Mouse (Mus musculus) embryo, embryonic 9.5 days (tissue): Measurements from ENCODE around the gene Clcn6.

Experiments
- DNase-seq: peaks from one replicate; pipeline ENCODE4 v3.0.0-alpha.2; 2017; ENCODE audit errors: extremely low spot score

Gene Clcn6

DNA sequence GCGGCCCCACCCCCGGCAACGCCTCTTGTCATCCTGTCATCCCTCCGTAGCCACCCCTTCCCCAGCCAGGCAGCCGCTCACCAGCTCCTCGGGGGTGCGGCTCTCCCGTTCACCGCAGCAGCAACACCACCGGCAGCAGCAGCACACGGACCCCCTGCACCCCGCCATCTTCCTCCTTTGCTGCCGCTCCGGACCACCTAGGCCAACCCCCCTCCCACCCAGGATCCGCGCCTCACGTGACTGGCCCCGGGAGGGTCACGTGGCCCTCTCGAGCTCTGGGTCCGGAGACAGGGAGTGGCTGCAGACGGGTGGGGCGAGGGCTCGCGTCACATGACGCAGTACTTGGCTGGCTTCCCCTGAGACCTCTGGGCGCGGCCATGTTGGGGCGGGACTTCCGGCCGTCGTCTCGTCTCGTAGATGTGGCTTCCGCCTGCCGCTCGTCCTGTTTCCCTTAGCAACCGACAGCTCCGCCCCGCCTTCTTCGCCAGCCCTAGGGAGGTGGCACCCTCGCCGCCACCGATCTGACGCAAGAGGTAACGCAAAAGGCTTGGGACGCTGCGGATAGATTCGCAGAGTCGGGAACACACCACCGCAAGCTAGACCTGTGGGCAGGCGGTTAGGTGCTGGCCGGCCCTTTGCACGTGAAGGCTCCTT, at the start of gene Clcn6, which contains the start of gene Mthfr:
TSS of gene Clcn6 (minus strand) at position 222 of the 654 bp plus-strand sequence.
TSS of gene Mthfr (plus strand) at position 478 of the 654 bp plus-strand sequence.
- peak; percentile 98 for DNase-seq

DNA sequence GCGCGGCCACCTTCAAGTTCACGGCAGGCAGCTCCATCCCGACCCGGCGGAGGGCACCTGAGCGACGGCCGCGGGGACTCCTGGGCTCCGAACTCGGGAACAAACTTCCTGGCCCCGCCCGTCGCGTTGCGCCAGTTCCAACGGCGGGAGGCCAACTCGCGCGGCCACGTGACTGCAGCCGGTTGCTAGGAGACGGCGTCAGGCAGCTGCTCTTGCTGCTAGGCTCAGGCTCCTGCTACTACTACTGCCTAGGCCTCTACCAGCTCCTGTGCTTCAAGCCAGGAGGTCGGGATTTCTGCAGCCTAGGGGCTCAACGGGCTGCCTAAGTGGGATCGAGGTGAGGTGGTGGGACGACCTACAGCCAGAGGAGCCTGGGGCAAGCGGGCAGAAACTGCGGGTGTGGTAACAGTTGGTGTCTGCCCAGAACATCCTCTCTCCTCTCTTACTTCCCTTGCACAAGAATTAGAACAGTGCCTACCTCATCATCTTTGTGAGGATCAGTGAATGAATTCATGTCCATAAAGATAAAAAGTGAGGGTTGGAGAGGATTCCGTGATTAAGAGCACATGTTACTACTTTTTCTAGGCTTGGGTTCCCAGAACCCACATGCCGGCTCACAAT, 49.4 kb upstream of the Clcn6 start, which contains the start of gene Agtrap:
TSS of gene Agtrap (minus strand) at position 125 of the 621 bp plus-strand sequence.
- peak; percentile 88 for DNase-seq

DNA sequence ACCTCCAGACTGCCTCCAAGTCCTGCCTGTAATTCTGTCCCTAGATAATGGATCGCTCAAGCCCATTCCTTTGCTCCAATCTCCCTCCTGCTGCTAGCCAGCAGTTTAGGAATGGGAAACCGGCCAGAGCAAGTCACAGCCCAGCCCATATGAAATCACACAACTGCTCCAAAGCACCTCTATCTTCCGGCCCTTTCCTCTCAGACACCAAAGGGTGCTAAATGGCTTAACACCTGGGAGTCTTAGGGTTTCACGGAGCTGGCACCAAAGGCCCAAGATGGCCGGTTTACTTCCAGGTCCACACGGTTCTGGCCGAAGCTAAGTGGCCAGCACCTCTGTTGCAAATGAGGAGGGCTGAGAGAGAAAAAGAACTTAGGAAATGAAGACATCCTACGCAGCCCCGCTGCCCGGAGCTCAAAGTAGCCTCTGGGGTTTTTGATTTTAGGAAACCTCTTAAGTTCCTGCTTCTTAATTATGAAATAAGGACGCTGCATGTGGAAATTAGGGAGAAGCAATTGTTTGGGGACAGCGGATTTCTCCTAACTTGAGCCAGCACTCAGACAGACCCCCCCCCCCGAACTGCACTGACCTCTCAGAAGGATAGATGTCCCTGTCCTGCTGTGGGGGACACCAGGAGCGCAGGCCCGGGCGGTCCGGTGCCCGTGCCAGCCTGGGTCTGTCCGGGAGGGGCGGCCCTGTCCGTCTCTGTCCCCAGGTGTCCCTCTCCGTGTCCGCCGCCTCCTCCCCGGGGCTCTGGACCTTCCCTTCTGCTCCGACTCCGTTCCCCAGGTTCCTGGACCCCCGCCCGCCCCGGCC, 48.7 kb upstream of the Clcn6 start:
- peak; percentile 38 for DNase-seq

DNA sequence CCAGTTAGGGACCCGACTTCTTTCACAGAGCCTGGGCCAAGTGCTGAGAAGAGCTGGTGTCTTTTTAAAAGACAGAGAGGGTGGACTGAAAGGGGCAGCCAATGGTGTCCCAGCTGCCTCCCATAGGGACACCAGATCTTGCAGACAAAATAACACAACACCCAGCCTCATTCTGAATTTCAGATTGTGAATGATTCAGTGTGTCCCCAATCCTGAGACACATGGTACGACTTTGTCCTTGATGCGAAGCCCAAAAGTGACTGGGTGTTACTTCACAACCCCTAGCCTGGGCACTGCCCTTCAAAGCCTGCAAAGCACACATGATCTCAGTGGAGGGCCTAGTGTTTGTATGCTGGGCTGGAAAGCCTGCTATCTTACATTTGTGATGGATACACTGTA, 47.3 kb upstream of the Clcn6 start:
- no peak for DNase-seq

DNA sequence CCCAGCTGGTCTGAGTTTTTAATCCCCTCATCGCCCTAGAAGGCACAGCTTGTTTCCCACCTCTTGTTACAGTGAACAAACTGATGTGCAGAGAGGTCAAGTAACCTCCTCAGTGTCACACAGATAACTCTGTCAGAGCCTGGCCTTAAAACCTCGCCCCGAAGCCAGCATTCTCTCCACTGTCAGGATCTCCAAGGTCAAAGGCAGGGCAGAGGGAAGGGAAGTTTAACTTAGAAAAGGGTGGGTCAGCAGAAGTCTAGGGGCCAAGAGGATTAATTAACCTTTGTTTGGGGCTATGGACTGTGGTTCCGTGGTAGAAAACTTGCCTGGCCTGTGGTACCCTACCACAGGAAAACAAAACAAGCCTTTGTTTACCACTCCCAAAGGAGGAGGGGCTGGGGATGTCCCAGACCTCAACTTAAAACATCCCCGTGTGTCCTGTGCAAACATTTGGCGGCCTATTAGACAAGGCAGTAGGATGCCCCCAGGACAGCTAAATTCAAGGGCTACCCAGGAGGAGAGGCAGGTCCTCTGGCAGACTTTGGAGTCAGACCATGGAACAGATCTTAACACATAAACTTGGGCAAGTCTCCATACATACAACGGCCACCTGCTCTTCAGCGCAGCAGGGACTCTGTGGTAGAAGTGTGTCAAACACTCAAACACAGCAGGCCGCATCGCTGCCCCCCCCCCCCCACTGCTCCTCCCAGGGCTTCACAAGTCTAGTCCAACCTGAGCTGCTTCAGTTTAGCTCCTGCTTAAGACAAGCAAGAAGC, 46.7 kb upstream of the Clcn6 start:
- DNase-seq = no peak

DNA sequence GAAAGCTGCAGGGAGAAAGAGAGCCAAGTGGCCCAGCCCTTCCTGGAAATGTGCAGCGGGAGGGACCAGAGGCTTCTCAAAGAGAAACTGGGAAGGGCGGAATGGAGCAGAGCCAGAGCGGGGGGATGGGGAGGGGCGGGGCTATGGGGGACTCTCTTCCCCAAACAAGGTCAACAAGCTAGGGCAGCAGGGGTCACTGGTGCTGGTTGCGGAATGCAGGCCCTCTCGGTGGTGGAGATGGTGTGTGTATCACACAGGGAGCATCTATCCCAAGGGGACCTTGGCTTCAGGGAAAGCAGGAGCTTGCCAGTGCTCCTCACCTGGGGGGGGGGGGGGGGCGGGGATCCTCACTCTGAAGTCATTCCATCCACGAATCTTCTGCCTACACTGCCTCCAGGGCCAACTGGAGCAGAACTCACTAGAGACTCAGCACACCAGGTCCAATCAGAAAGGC, 45.7 kb upstream of the Clcn6 start:
- DNase-seq = peak; percentile 84

DNA sequence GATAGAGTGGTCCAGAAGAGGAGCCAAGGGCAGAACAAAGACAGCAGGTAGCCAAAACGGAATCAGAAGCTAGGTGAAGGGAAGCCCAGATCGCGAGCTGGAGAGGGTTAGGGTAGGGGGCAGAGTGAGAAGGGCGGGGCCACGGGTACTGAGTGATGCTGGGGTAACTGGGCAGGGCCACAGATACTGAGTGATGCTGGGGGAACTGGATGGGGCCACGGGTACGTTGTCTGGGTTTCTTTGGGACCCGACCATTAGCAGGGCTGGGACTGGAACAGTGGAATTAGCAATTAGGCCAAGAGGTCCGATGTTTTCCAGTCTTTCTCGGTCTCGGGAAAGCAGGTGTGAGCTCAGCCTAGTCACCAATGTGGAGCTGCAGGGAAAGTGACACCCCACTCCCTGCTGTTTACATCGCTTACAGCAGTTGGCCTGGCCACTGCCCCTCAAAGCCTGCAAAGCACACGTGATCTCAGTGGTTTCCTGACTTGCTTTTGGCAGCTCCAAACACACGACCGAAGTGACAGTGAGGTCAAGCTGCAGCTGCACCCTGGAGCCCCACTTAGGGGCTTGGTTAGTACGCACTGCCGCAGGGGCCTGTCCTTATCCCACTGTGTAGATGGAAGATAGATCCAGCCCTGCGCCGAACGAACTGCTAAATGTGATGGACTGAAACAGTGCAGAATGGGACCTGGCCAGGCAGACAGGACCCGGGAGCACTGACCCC, 44.7 kb upstream of the Clcn6 start:
- DNase-seq = no peak

DNA sequence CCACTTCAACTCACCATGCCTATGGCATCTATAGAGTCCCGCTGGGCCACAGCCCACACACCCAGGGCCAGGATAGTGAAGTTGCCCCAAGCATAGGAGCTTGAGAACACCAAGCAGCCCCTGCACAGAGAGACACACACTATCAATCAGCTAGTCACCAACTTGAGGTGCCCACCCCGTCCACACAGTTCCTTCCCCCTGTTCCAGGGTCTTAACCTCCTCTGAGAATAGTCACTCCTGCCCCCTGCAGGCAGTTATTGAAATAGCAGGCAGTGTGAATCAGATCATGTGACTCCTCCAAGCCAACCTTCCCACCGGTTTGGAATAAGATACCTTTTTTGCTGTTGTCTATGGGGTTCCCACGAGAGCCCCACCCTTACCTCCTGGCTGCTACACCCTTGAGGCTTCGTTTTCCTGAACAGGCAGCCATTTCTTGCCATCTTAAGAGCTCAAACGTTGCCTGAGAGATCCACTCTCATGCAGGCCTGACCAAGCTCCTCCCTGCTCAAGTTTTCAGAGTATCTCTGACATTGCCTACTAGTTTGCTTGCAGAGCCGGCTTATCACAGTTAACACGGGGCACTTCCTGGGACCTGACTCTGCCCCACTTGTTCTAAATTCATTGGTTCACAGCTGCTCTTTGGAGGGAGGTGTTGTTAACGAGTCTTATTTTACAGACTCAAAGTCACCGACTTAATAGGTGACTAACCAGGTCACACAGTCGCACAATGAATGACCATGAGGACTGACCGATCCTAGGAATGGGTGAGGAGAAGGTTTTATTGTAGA, 43.8 kb upstream of the Clcn6 start:
- peak; percentile 70 for DNase-seq

DNA sequence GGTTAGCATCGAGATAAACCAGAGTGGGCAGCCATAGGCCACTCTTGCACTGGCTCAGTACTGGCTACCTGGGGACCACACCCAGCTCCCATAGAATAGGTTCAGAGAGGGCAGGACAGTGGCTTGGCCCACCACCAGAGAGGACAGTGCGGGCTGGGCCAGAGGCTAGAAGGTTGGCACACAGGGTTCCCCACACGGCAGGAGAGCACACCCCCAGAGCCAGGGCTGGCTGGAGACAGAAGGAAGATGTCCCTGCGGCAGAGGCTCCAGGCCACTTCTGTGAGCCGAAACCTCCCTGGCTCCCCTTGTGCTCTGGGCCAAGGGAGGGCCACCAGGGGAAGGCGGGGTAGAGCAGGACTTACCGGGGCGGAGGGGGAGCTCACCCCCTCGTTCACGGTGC, 42.6 kb upstream of the Clcn6 start:
- DNase-seq = no peak

DNA sequence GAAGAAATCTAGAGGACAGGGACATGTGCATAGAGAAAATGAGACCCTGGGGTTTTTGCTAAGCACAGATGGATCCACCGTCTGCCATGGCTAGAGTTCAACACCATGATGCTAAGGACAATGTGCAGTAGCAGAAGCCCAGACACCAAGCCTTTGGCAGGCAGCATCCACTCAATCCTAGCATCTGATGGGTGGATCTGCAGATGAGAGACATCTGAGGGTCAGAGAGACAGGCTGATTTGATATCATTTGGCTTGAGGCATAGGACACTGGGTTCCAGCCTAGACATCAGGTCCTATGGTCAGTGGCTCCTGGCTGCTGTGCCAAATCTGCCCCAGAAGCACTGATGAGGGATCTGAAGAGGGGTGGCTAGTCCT, 42.0 kb upstream of the Clcn6 start:
- DNase-seq = no peak

DNA sequence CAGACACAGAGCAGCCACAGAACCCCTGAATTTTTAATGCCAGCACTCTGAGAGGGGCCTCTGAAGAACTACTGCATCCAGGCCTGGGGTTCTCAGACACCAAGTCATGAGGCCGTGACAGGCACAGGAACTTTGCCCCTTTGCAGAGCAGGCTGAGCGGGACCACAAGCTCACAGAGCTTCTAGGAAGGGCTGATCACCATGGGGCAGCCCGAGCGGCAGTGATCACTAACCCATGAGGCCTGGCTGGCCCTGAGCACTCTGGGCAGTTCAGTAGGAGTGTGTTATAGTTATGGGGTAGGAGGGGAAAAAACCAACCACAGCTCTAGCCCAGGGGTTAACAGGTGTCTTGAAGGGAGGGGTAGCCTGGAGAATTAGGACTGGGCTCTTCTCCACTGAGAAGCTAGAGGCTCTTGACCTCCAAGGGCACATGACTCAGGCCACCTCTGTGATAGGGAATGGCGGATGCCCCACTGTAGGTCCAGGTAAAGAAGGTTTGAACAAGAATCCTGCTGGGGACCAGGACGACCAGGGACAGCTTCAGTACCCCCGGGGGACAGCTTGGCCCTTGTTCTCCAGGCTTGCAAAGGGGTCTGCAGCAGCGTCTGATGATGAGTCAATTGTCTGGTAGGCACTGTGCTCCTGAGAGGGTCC, 41.4 kb upstream of the Clcn6 start:
- no peak for DNase-seq

DNA sequence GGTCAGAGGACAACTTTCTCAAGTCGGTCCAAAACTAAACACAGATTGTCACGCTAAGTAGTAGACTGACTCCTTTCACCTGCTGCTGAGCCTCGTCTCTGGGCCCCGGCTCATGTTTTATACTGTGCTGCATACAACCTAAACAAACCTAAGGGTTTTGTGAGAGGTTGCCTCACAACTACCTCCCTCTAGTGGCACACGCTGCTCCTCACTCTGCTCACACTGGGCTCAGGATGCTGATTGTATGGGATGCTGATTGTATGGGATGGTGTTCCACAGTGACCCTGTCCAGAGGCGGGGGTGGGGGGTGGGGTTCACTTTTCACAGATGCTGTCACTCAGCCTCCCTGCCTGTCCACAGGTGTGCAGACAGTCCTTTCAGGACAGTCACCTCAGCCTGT, 40.6 kb upstream of the Clcn6 start:
- DNase-seq = no peak

DNA sequence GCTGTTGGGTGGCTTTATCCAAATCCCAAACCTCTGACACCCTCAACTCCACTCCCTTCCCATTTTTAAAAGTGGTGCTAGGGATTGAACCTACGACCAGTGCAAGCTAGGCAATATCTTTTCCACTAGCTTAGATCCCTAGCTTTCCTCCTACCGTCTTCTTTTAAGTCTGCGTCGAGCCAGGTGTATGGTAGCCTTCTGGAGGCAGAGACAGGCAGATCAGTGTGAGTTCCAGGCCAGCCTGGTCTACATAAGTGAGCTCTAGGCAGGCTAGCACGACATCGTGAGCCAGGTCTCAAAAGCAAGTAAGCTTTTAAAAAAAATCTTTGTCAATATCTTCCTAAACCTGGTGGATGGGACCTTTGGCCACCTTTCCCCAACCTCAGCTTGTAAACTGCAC, 37.3 kb upstream of the Clcn6 start:
- DNase-seq = no peak

DNA sequence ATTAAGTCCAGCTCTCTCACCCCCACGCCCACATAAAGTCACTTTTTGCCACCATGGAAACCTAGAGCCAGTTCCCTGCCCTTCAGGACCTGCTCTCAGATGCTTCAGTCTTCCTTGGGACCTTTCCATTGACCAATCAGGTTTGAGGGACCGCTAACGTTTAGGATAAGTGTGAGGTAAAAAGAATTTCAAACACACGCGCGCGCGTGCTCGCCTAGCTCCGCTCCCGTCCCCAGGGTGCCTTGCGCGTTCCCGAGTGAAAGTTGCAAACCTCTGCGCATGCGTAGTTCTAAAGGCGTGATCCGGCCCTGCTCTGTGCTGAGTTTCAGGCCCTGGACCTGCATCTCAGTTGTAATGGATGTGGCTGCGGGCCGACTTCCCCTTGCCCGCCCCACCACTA, 36.6 kb upstream of the Clcn6 start:
- peak; percentile 66 for DNase-seq

DNA sequence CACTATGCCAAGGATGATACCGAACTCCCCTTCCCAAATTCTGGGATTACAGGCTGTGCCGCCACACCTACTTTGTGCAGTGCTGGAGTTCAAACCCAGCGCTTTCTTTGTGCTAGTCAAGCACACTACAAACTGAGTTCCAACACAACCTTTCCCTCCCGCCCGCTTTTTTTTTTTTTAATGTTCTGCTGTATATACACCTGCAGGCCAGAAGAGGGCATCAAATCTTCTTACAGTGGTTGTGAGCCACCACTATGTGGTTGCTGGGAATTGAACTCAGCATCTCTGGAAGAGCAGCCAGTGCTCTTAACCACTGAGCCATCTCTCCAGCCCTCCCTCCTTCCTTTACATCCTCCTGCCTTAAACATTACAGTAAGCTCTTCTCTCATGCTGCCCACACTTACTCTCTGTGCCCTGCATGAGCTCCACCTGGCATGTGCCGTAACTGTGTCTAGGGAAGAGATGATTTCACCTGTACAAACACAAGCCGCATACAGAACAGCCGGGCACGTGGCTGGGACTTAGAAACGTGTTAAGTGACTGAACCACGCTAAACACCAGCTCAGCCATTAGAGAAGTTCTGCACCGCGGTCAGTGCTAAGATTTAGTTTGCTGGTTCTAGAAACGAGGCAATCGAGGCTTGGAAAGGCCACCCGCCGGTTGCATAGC, 36.0 kb upstream of the Clcn6 start:
- DNase-seq = peak; percentile 42

DNA sequence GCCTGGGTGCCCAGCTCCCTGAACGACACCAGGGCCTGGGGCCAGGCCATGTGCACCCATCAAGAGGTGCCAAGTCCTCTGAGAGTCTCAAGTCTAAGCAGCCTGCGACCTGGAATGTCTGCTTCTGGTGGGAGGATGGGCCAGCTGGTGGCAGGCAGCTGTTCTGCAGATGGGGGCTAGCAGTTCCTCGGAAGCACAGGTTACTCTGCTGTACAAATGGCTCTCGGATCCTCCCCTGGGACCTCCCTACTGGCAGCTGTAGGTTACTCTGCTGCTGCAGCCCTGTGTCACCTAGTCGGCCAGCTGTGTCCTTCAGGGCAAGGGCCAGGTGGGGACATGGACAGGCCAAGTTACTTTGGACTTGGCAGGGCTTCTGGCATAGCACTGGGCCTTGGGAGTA, 32.9 kb upstream of the Clcn6 start:
- no peak for DNase-seq

DNA sequence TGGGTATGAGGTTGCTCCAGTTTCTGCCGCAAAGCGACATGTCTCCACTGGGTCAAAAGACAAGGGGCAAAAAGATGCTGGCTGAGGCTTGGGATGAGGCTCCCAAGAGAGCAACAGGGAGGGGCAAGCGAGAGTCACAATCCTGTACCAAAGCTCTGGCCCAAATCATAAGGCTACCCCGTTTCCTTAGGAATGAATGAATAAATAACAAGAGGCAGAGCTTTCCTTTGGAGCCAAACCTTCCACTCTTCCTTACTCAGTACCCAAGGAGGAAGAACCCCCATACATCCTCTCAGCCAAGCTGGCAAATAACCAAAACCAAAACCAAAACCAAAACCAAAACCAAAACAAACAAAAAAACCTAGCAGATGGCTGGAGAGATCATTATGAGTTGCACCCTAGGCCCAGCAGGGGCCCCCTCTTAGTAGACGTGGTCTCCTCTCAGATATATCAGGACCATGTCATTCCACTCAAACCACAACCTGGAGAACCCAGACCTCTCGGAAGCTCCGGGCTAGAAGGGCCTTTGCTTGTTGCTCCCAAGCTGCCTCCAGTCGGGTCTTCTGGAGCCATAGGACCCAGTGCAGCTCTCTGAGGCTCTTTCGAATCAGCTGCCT, 31.1 kb upstream of the Clcn6 start:
- DNase-seq = no peak

DNA sequence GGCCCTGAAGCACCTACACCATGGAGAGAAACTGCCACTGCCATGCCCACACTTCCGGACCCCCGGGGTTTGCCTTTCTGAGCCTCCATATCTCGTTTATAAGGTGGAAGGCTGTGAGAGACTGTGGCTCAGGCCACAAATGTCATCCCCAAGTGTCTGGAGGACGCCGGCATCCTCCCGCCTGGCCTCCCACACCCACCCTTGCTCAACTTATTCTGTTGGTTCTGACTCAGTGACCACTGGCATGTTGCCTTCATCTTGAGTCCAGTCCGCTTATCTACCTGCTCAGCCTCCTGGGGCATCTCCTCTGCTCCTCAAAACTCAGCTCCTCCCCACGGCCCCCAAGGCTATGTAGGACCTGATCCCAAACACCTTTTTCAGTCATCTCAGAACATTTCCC, 28.7 kb upstream of the Clcn6 start:
- no peak for DNase-seq

DNA sequence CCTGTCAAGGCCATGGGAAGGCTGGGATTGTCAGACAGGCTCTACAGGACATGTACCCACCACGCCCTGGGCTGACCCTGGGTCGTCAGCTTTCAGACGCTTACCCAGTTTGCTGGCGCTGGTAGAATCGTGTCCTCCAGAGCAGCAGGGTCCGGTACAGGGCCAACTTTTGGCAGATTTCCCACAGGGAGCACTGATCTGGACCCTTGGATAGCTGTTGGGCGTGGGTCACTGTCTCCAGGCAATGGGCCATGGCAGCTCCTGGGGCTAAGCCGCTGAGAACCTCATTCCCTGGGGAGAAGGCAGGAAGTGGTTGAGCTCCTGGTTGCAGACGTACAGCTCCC, 27.8 kb upstream of the Clcn6 start:
- no peak for DNase-seq
